Mouse (Mus musculus) forebrain, embryonic 13.5 days (tissue): Measurements from ENCODE around the gene Mms19. TPM values are rescaled to one million over a fixed set of nuclear protein-coding genes. Genes with fewer than 3 reads are reported as not detected.

ENCODE experiments used
- ATAC-seq: fragments of 200-750 bp; cut with Nextera tagmentation; 2 replicates; pipeline ENCODE4 v1.8.0; 2017
- H3K27ac ChIP-seq: fragments of 300-500 bp; sonication (generic); 2 replicates; pipeline ENCODE4 v1.5.1; 2015; ENCODE audit warnings: inconsistent platforms, mild to moderate bottlenecking, moderate library complexity
- H3K27me3 ChIP-seq: fragments of 300-500 bp; sonication (generic); 2 replicates; pipeline ENCODE4 v1.6.1; 2015; ENCODE audit warnings: mild to moderate bottlenecking, inconsistent platforms
- H3K36me3 ChIP-seq: fragments of 300-500 bp; sonication (generic); 2 replicates; pipeline ENCODE4 v1.6.1; 2015; ENCODE audit warnings: mild to moderate bottlenecking, inconsistent platforms; ENCODE audit not compliant: poor library complexity, severe bottlenecking
- H3K4me1 ChIP-seq: fragments of 300-500 bp; sonication (generic); 2 replicates; pipeline ENCODE4 v1.6.1; 2015; ENCODE audit warnings: inconsistent platforms
- H3K4me2 ChIP-seq: fragments of 300-500 bp; sonication (generic); 2 replicates; pipeline ENCODE4 v1.6.1; 2015; ENCODE audit warnings: inconsistent platforms, mild to moderate bottlenecking, moderate library complexity
- H3K4me3 ChIP-seq: fragments of 300-500 bp; sonication (generic); 2 replicates; pipeline ENCODE4 v1.5.1; 2015; ENCODE audit warnings: mild to moderate bottlenecking, inconsistent platforms
- H3K9ac ChIP-seq: fragments of 300-500 bp; sonication (generic); 2 replicates; pipeline ENCODE4 v1.6.1; 2015; ENCODE audit warnings: mild to moderate bottlenecking, inconsistent platforms
- H3K9me3 ChIP-seq: fragments of 300-500 bp; sonication (generic); replicated peaks from 2 replicates; pipeline ENCODE4 v1.6.1; 2016; ENCODE audit warnings: inconsistent platforms
- WGBS: fragments of 180-500 bp; shearing (Covaris S2); methylation state at CpG from one replicate; pipeline ENCODE4 v1.1.7; 2015; 5-methylcytosine and 5-hydroxymethylcytosine counted together
- polyA plus RNA-seq: library from polyadenylated mRNA; unstranded; fragments of >200 nt; fragmentation: Nextera tagmentation; extraction: Ambion mirVana; gene quantifications from 2 replicates; pipeline ENCODE4 v1.2.1, GENCODE M21; 2015

Gene Mms19
- polyA plus RNA-seq, 1 experiment from 2014 or later: 32.6 TPM

- Histone ChIP-seq H3K27ac (no peak overlapping the region), H3K4me3 (no peak overlapping the region), H3K4me2 (no peak overlapping the region), H3K9me3 (no peaks in the 10 kb centered on the region), H3K27me3 (no peaks in the 10 kb centered on the region), H3K36me3 (no peaks in the 10 kb centered on the region), H3K9ac (no peak overlapping the region), H3K4me1 (peaks cover 18% of the 10 kb centered on the region)
- no peak for ATAC-seq
- 90% methylated on average over 7 of the region's 7 CpGs for WGBS
These were observed 13.1 kb upstream of the Mms19 start for GRCm38 (mm10) chr19:41994023-41994422.

GRCm38 (mm10) chr19:41993484-41993883 lies 12.5 kb upstream of the Mms19 start:
- Histone ChIP-seq H3K36me3 (no peaks in the 10 kb centered on the region), H3K4me2 (no peak overlapping the region), H3K4me3 (no peak overlapping the region), H3K9ac (no peak overlapping the region), H3K9me3 (no peaks in the 10 kb centered on the region), H3K27me3 (no peaks in the 10 kb centered on the region), H3K4me1 (peaks cover 18% of the 10 kb centered on the region), H3K27ac (no peak overlapping the region)
- 72% methylated on average over 6 of the region's 6 CpGs for WGBS
- ATAC-seq: no peak

DNA sequence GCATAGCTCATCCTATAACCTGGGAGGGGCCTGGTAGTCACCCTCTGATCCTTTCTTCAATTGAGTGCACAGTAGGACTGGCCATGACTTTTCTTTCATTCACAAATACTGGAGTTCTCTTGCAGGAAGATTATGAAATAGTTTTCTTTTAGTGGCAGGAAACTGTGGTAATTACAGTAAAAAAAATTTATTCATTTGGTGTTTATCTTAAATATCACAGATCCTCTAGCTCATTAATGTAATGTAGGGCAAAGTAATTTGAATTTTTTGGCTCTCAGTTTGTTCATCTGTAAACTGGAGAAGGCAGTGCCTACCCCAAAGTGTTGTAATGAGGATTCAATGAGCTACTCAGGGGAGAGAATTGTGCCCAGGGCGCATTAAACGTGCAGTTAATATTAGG lies 12.0 kb upstream of the Mms19 start:
- Histone ChIP-seq H3K9ac (no peak overlapping the region), H3K36me3 (no peaks in the 10 kb centered on the region), H3K9me3 (no peaks in the 10 kb centered on the region), H3K4me2 (no peak overlapping the region), H3K27me3 (no peaks in the 10 kb centered on the region), H3K27ac (no peak overlapping the region), H3K4me3 (no peak overlapping the region), H3K4me1 (peaks cover 18% of the 10 kb centered on the region)
- 81% methylated on average over 2 of the region's 2 CpGs for WGBS
- no peak for ATAC-seq

DNA sequence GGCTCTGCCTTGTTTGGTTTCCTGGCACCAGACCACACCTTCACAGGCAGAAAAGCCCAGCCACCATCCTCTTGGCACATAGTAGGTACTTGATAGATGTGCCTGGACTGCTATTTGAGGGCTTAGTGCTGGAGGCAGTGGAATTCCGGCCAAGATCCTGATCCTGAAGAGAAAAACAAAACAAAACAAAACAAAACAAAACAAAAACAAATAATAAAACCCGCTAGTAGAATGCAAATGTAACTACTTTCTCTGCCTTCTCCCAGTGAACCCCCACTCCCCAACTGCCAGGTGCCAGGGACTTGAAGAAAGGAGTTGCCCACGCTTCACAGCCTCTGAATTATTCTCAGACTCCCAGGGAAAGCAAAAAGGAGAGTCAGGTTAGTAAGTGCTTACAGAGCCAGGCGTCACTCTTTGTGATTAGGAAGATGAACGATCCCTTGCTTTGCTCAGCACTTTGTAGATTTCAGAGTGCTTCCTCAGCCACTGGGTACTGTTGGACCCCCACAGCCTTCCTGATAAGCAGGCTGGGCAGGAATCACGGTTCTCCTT lies 11.0 kb upstream of the Mms19 start:
- Histone ChIP-seq H3K27ac (no peak overlapping the region), H3K9ac (0 out of 2 replicates have a peak overlapping the region, but pooled peaks have one; percentile 5), H3K27me3 (no peaks in the 10 kb centered on the region), H3K4me3 (no peak overlapping the region), H3K9me3 (no peaks in the 10 kb centered on the region), H3K4me1 (peaks cover 18% of the 10 kb centered on the region), H3K36me3 (no peaks in the 10 kb centered on the region), H3K4me2 (no peak overlapping the region)
- ATAC-seq: no peak
- 25% methylated on average over 6 of the region's 6 CpGs for WGBS

GRCm38 (mm10) chr19:41989810-41990209 lies 8.9 kb upstream of the Mms19 start:
- H3K27me3 ChIP-seq: no peaks in the 10 kb centered on the region
- no peaks in the 10 kb centered on the region for H3K9me3 ChIP-seq
- no peak for ATAC-seq
- peaks cover 18% of the 10 kb centered on the region for H3K4me1 ChIP-seq
- no peak overlapping the region for H3K27ac ChIP-seq
- no peak overlapping the region for H3K9ac ChIP-seq
- H3K36me3 ChIP-seq: no peaks in the 10 kb centered on the region
- no peak overlapping the region for H3K4me3 ChIP-seq
- H3K4me2 ChIP-seq: no peak overlapping the region
- WGBS: 90% methylated on average over 6 of the region's 6 CpGs

- H3K27ac ChIP-seq: no peak overlapping the region
- no peak for ATAC-seq
- 89% methylated on average over 4 of the region's 4 CpGs for WGBS
- no peak overlapping the region for H3K9ac ChIP-seq
- no peaks in the 10 kb centered on the region for H3K9me3 ChIP-seq
- no peaks in the 10 kb centered on the region for H3K36me3 ChIP-seq
- peaks cover 16% of the 10 kb centered on the region for H3K27me3 ChIP-seq
- H3K4me3 ChIP-seq: no peak overlapping the region
- peaks cover 14% of the 10 kb centered on the region for H3K4me1 ChIP-seq
- no peak overlapping the region for H3K4me2 ChIP-seq
These were observed 6.2 kb upstream of the Mms19 start for GRCm38 (mm10) chr19:41987206-41987605.

- no peak overlapping the region for H3K9ac ChIP-seq
- peaks cover 16% of the 10 kb centered on the region for H3K27me3 ChIP-seq
- ATAC-seq: no peak
- 89% methylated on average over 5 of the region's 5 CpGs for WGBS
- no peak overlapping the region for H3K27ac ChIP-seq
- H3K4me2 ChIP-seq: no peak overlapping the region
- H3K4me3 ChIP-seq: no peak overlapping the region
- no peaks in the 10 kb centered on the region for H3K36me3 ChIP-seq
- H3K4me1 ChIP-seq: peaks cover 11% of the 10 kb centered on the region
- no peaks in the 10 kb centered on the region for H3K9me3 ChIP-seq
These were observed 5.0 kb upstream of the Mms19 start for GRCm38 (mm10) chr19:41985994-41986393.

DNA sequence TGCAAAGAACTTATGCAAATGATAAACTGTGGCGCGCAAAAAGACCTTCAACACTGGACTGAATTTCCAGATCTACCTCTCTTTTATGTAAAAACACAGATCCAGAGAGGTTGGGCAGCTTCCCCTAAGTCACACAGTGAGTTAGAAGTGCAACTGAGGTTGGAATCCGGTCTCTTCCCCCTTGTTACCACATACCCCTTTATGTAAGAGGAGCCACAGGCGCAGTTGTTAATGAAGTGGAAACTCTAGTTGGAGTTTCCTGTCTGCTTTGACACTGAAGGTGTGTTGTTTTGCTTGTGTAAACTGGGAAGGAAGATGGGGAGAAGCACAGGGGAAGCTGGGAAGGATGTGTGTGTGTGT lies 1.8 kb upstream of the Mms19 start:
- peaks cover 16% of the 10 kb centered on the region for H3K27me3 ChIP-seq
- ATAC-seq: no peak

DNA sequence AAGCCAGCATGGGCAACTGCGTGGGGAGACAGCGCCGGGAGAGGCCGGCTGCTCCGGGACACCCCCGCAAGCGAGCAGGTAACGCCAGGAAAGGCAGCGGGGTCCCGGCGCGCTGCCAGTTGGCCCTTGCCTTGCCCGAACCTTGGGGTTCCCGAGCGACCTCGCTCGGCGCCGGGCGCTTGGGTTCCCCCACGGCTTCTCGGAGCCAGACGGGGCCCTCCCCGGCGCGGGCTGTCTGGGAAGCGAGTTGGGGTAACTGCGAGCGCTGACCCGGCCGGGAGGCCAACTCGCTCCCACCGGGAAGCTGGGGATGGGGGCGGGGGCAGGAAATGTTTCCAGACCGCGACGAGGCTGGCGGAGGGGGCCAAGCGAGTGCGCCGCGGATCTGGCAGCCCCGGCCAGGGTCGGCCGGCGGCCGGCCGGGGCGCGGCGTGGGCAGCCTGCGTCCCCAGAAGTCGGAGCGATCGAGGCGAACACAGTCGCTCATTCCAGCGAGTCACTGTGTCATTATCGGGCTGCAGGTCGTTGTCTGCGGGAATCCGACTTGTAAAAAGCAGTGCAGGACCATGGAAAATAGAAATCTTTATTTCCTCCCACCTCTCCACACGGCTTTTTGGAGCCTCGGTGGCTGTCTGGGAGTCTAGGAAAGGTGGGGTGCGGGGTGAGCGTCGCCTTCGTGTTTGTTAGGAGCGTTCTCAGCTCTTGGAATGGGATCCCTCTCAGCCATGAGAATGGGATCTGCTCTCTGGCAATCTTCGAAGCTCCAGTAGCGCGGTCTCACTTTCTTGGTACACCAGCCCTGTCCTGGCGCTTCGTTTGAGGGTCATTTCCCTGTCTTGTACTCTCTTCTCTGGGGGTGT lies 1.2 kb upstream of the Mms19 start:
- Histone ChIP-seq H3K4me3 (peak overlapping the region; percentile 80), H3K4me1 (peaks cover 25% of the 10 kb centered on the region), H3K9ac (peak overlapping the region; percentile 75), H3K36me3 (no peaks in the 10 kb centered on the region), H3K4me2 (peak overlapping the region; percentile 100), H3K9me3 (no peaks in the 10 kb centered on the region), H3K27me3 (peaks cover 16% of the 10 kb centered on the region), H3K27ac (peak overlapping the region; percentile 66; the same call in 1 of the 2 replicates)
- no peak for ATAC-seq
- WGBS: under 1% methylated on average over 74 of the region's 74 CpGs

More for the DNA sequence above, 1.8 kb upstream of the Mms19 start:
- H3K36me3 ChIP-seq: no peaks in the 10 kb centered on the region
- H3K4me3 ChIP-seq: peak overlapping the region; percentile 80
- H3K4me1 ChIP-seq: peaks cover 25% of the 10 kb centered on the region
- no peaks in the 10 kb centered on the region for H3K9me3 ChIP-seq
- WGBS: under 1% methylated on average over 4 of the region's 4 CpGs
- H3K9ac ChIP-seq: peak overlapping the region; percentile 75; the same call in 1 of the 2 replicates
- H3K27ac ChIP-seq: no peak overlapping the region
- peak overlapping the region; percentile 100 for H3K4me2 ChIP-seq

GRCm38 (mm10) chr19:41981595-41981927 lies 604 bp upstream of the Mms19 start, which contains the start of gene Ubtd1:
Gene Ubtd1 (plus strand): TSS chr19:41981763.
- Histone ChIP-seq H3K27ac (peak within 1 kb of the TSS; percentile 66), H3K9me3 (no peaks in the 10 kb centered on the region), H3K4me2 (peak within 1 kb of the TSS; percentile 100), H3K4me1 (peaks cover 25% of the 10 kb centered on the region), H3K27me3 (peaks cover 16% of the 10 kb centered on the region), H3K4me3 (peak within 1 kb of the TSS; percentile 80), H3K36me3 (no peaks in the 10 kb centered on the region), H3K9ac (peak within 1 kb of the TSS; percentile 81)
- 0% methylated on average over 24 of the region's 33 CpGs for WGBS
- no peak for ATAC-seq

DNA sequence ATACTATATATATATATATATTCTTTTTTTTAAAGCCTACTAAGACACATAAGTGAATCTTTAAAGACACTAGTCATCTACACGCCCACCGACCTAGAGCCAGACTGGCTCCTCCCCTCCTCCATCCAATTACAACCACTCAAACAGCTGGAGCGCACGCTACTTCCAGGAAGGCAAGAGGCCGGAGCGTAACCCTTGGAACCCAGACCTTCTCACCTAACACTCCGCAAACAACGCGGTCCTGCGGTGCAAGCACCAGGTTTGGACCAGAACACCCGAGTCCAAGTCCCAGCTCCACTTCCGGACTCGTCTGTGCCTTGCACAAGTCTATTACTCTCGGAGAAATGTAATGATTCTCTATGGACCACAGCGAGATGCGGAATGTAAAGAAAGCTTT lies 537 bp downstream of the Mms19 start:
- WGBS: under 1% methylated on average over 16 of the region's 16 CpGs
- Histone ChIP-seq H3K4me2 (peak overlapping the region; percentile 100), H3K9me3 (no peaks in the 10 kb centered on the region), H3K27me3 (peaks cover 16% of the 10 kb centered on the region), H3K4me3 (peak overlapping the region; percentile 80), H3K4me1 (peaks cover 25% of the 10 kb centered on the region), H3K36me3 (no peaks in the 10 kb centered on the region), H3K27ac (peak overlapping the region; percentile 66), H3K9ac (peak overlapping the region; percentile 81)
- peak; percentile 12 for ATAC-seq

- ATAC-seq: no peak
- 58% methylated on average over 13 of the region's 13 CpGs for WGBS
These were observed 6.8 kb downstream of the Mms19 start for GRCm38 (mm10) chr19:41973891-41974794.

More at GRCm38 (mm10) chr19:41973891-41974794, 6.8 kb downstream of the Mms19 start:
- Histone ChIP-seq H3K9ac (peak overlapping the region; percentile 10; the same call in 1 of the 2 replicates), H3K4me2 (no peak overlapping the region), H3K4me3 (no peak overlapping the region), H3K27me3 (no peaks in the 10 kb centered on the region), H3K36me3 (peaks cover 6% of the 10 kb centered on the region; the same call in 1 of the 2 replicates), H3K27ac (no peak overlapping the region), H3K4me1 (peaks cover 15% of the 10 kb centered on the region), H3K9me3 (no peaks in the 10 kb centered on the region)
